Mouse (Mus musculus): ENCODE results near the gene Abtb1. TPM values are rescaled to one million over a fixed set of nuclear protein-coding genes. Genes with fewer than 3 reads are reported as not detected.

Abtb1 gene
- polyA plus RNA-seq, 2 experiments, result 39.0 to 43.1 TPM

GRCm38 (mm10) chr6:88821901-88822300 is 19.9 kb downstream of the Abtb1 start:
- Histone ChIP-seq H3K9me3 (ENCODE audit: control insufficient read depth, low read length) (no peaks in the 10 kb centered on the region), H3K9ac (replicated peaks) (no peak overlapping the region), H3K36me3 (replicated peaks; ENCODE audit: control insufficient read depth, insufficient read depth, low read depth) (peaks cover 20% of the 10 kb centered on the region; the same call in 1 of the 2 replicates), H3K4me2 (ENCODE audit: low read depth) (no peak overlapping the region), H3K4me1 (replicated peaks; ENCODE audit: control insufficient read depth in 2 of 2, insufficient read depth in 2 of 2, low read length in 1 of 2) (no peaks in the 10 kb centered on the region; a peak in 1 of 4 replicates), H3K27me3 (ENCODE audit: control insufficient read depth, insufficient read depth, low read length) (no peaks in the 10 kb centered on the region), H3K27ac (no peak overlapping the region), H3K4me3 (ENCODE audit: insufficient read depth in 1 of 2, low read depth in 2 of 2, low read length in 2 of 2) (no peak overlapping the region)
- TF ChIP-seq CTCF (IDR thresholded peaks at IDR 0.05; ENCODE audit: low read depth) (no peak), EP300 (IDR thresholded peaks at IDR 0.05; ENCODE audit: low read depth) (no peak)
- ATAC-seq (ENCODE audit: insufficient read depth), result no peak
- no peak for DNase-seq (ENCODE audit: low read depth in 3 of 3, low spot score in 3 of 3)
- 68% methylated on average over 11 of the region's 11 CpGs for WGBS (ENCODE audit: insufficient replicate concordance)

- Histone ChIP-seq H3K9ac (replicated peaks) (no peak overlapping the region), H3K36me3 (replicated peaks; ENCODE audit: control insufficient read depth, insufficient read depth, low read depth) (peaks cover 20% of the 10 kb centered on the region; the same call in 1 of the 2 replicates), H3K4me2 (ENCODE audit: low read depth) (no peak overlapping the region), H3K27me3 (ENCODE audit: control insufficient read depth, insufficient read depth, low read length) (no peaks in the 10 kb centered on the region), H3K9me3 (ENCODE audit: control insufficient read depth, low read length) (no peaks in the 10 kb centered on the region), H3K4me1 (replicated peaks; ENCODE audit: control insufficient read depth in 2 of 2, insufficient read depth in 2 of 2, low read length in 1 of 2) (no peaks in the 10 kb centered on the region; a peak in 1 of 4 replicates), H3K27ac (no peak overlapping the region), H3K4me3 (ENCODE audit: insufficient read depth in 1 of 2, low read depth in 2 of 2, low read length in 2 of 2) (no peak overlapping the region)
- 82% methylated on average over 6 of the region's 6 CpGs for WGBS (ENCODE audit: insufficient replicate concordance)
- TF ChIP-seq CTCF (IDR thresholded peaks at IDR 0.05; ENCODE audit: low read depth) (no peak), EP300 (IDR thresholded peaks at IDR 0.05; ENCODE audit: low read depth) (no peak)
- DNase-seq (ENCODE audit: low read depth in 3 of 3, low spot score in 3 of 3) (no peak), ATAC-seq (ENCODE audit: insufficient read depth) (no peak)
These were observed 20.5 kb downstream of the Abtb1 start for GRCm38 (mm10) chr6:88821294-88821693.

- ATAC-seq (ENCODE audit: insufficient read depth), result no peak
- WGBS (ENCODE audit: insufficient replicate concordance), result 34% methylated on average over 3 of the region's 3 CpGs
These were observed 20.9 kb downstream of the Abtb1 start for GRCm38 (mm10) chr6:88820853-88821252.

GRCm38 (mm10) chr6:88816913-88817312 is 24.9 kb downstream of the Abtb1 start:
- no peaks in the 10 kb centered on the region for H3K9me3 ChIP-seq (ENCODE audit: control insufficient read depth, low read length)

More at GRCm38 (mm10) chr6:88820853-88821252, 20.9 kb downstream of the Abtb1 start:
- Histone ChIP-seq H3K4me3 (ENCODE audit: insufficient read depth in 1 of 2, low read depth in 2 of 2, low read length in 2 of 2) (no peak overlapping the region), H3K4me1 (replicated peaks; ENCODE audit: control insufficient read depth in 2 of 2, insufficient read depth in 2 of 2, low read length in 1 of 2) (no peaks in the 10 kb centered on the region; a peak in 1 of 4 replicates), H3K27me3 (ENCODE audit: control insufficient read depth, insufficient read depth, low read length) (no peaks in the 10 kb centered on the region), H3K36me3 (replicated peaks; ENCODE audit: control insufficient read depth, insufficient read depth, low read depth) (peaks cover 20% of the 10 kb centered on the region; the same call in 1 of the 2 replicates), H3K9ac (replicated peaks) (no peak overlapping the region), H3K27ac (no peak overlapping the region), H3K4me2 (ENCODE audit: low read depth) (no peak overlapping the region), H3K9me3 (ENCODE audit: control insufficient read depth, low read length) (no peaks in the 10 kb centered on the region)
- no peak for DNase-seq (ENCODE audit: low read depth in 3 of 3, low spot score in 3 of 3)
- TF ChIP-seq EP300 (IDR thresholded peaks at IDR 0.05; ENCODE audit: low read depth) (no peak), CTCF (IDR thresholded peaks at IDR 0.05; ENCODE audit: low read depth) (no peak)

GRCm38 (mm10) chr6:88815489-88815888 is 26.3 kb downstream of the Abtb1 start:
- Histone ChIP-seq H3K4me2 (ENCODE audit: low read depth) (no peak overlapping the region), H3K4me1 (replicated peaks; ENCODE audit: control insufficient read depth in 2 of 2, insufficient read depth in 2 of 2, low read length in 1 of 2) (0 out of 4 replicates have a peak, but pooled peaks cover 0 to 3% of the 10 kb centered on the region in 2 experiments), H3K4me3 (ENCODE audit: insufficient read depth in 1 of 2, low read depth in 2 of 2, low read length in 2 of 2) (no peak overlapping the region), H3K27me3 (ENCODE audit: control insufficient read depth, insufficient read depth, low read length) (no peaks in the 10 kb centered on the region), H3K27ac (no peak overlapping the region), H3K9me3 (ENCODE audit: control insufficient read depth, low read length) (no peaks in the 10 kb centered on the region), H3K9ac (replicated peaks) (no peak overlapping the region), H3K36me3 (replicated peaks; ENCODE audit: control insufficient read depth, insufficient read depth, low read depth) (peaks cover 9% of the 10 kb centered on the region; the same call in 1 of the 2 replicates)
- ATAC-seq (ENCODE audit: insufficient read depth), result no peak
- WGBS (ENCODE audit: insufficient replicate concordance), result 77% methylated on average over 3 of the region's 3 CpGs
- no peak for DNase-seq (ENCODE audit: low read depth in 3 of 3, low spot score in 3 of 3)
- no peak for TF ChIP-seq CTCF (IDR thresholded peaks at IDR 0.05; ENCODE audit: low read depth)
- no peak for TF ChIP-seq EP300 (IDR thresholded peaks at IDR 0.05; ENCODE audit: low read depth)

More at GRCm38 (mm10) chr6:88816913-88817312, 24.9 kb downstream of the Abtb1 start:
- TF ChIP-seq EP300 (IDR thresholded peaks at IDR 0.05; ENCODE audit: low read depth) (no peak), CTCF (IDR thresholded peaks at IDR 0.05; ENCODE audit: low read depth) (no peak)
- no peak overlapping the region for H3K27ac ChIP-seq
- H3K9ac ChIP-seq (replicated peaks), result no peak overlapping the region
- H3K4me1 ChIP-seq (replicated peaks; ENCODE audit: control insufficient read depth in 2 of 2, insufficient read depth in 2 of 2, low read length in 1 of 2), result peaks cover 0 to 2% of the 10 kb centered on the region in 2 experiments; a peak in 1 of 4 replicates
- no peaks in the 10 kb centered on the region for H3K27me3 ChIP-seq (ENCODE audit: control insufficient read depth, insufficient read depth, low read length)
- 87% methylated on average over 3 of the region's 3 CpGs for WGBS (ENCODE audit: insufficient replicate concordance)
- DNase-seq (ENCODE audit: low read depth in 3 of 3, low spot score in 3 of 3), result no peak
- no peak for ATAC-seq (ENCODE audit: insufficient read depth)
- H3K36me3 ChIP-seq (replicated peaks; ENCODE audit: control insufficient read depth, insufficient read depth, low read depth), result peaks cover 9% of the 10 kb centered on the region; the same call in 1 of the 2 replicates
- no peak overlapping the region for H3K4me3 ChIP-seq (ENCODE audit: insufficient read depth in 1 of 2, low read depth in 2 of 2, low read length in 2 of 2)
- H3K4me2 ChIP-seq (ENCODE audit: low read depth), result no peak overlapping the region
